Mouse (Mus musculus) retina, embryonic 14.5 days (tissue): ENCODE results near the gene Cdh22.
A peak's percentile ranks its signal among the peaks of the same experiment; 100 is the strongest.

ENCODE experiments used
- DNase-seq: peaks from one replicate; pipeline ENCODE4 v3.0.0-alpha.2; 2015; ENCODE audit warnings: low spot score

Cdh22 gene

DNA sequence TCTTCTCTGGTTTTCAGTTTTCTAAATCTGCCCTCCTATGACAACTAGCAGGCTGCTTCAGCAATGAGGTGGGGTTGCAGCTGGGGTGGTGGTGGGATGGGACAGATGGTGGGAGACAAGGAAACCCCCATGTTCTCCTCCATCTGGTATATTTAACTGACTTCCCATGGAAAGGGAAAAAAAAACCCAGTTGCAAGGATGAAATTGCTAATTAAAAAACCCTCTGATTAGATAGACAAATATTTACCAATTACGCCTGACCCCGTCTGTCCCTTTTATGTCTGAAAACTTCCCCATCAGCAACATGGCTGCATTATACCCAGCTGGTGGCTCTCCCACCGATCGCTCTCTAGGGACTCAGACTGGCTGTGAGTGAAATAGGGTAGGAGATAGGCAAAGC is 148.0 kb downstream of the Cdh22 start:
- DNase-seq, result no peak

DNA sequence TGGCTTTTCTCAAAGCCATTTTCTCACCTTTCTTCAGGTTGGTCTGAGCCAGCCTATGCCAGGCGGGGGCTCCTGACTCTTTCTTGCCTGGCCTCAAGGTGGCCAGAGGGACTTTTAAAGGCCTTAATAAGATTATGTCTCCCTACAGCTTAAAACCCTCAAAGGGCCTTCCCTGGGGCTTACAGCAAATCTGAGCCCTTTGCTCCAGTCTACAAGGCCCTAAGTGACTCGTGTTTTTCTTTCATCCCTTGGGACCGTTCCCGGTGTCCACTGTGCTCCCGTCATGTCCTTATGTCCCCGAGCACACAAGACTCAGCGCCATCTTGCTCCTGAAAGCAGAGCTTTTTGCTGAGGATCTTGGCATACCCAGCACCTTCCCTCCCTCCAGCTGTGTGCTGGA is 153.4 kb downstream of the Cdh22 start:
- no peak for DNase-seq

DNA sequence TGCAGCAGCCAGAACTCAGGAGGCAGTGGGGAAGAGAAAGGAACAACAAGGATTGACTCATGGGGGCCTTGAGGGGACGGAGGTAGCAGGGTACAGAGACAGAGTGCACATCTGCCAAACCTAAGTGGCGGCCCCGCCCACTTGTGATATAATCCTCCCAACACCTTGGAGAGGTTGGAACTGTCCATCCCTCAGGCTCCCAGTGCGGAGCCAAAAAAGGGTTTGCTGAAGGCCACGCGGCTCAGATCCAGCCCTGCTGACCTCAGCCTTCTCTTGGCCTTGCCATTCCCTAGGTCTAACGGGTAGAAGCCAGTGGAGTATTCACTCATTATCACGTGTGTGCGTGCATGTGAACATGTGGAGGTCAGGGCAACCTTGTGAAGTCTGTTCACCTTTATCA is 154.0 kb downstream of the Cdh22 start:
- no peak for DNase-seq

DNA sequence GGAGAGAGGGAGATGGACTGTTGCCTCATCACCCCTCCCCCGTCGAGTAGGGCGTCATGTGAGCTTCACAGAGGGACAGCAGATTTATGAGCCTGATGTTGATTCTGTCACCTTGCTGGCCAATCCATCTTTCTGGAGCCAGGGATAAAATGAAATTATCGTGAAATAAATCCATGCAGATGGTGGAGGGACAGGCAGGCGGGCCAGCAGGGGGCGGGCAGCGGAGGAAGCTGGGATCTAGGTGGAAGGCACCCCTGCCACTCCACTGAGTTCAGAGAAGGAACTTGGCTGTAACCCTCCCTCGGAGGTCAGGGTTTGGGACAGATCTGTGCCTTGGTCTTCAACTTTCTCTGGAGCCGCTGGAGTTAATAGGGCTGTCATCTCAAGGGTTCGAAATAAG is 156.0 kb downstream of the Cdh22 start:
- DNase-seq, result peak; percentile 68

DNA sequence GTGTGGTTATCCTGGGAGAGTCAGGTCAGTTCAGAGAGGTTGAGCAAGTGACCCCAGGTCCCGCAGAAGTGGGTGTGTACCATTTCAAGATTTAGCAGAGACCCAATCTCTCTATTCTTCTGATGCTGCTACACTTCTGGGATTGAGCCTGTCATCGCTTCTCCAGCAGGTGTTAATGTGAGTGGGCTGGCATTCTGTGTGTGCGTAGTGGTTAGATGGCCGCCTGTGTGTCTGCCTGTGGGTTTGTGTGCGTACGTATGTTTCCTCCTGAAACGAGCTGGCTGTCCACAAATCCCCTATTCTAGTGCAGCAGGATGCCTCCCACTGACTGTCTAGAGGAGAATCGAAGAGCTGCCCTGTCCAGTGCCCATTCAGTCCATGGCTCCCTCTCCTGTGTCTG is 156.6 kb downstream of the Cdh22 start:
- DNase-seq, result no peak

DNA sequence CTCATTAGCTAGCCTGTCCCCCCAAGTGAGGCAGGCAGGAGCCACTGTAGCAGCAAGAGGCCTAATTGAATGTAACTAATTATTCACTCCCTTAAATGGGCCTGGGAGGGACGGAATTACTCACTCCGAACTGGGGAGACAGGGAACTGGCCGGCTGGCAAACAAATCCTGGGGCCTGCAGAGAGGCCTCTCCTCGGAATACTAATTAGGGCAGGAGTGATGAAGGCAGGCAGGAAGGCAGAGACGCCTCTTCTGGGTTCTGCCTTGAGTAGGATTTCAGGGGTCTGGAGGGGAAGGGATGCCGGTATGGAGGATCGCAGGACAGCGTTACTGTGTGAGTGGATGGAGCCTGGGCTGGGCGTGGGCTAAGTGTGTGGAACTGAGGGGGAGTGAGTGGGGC is 157.6 kb downstream of the Cdh22 start:
- DNase-seq, result peak; percentile 62

DNA sequence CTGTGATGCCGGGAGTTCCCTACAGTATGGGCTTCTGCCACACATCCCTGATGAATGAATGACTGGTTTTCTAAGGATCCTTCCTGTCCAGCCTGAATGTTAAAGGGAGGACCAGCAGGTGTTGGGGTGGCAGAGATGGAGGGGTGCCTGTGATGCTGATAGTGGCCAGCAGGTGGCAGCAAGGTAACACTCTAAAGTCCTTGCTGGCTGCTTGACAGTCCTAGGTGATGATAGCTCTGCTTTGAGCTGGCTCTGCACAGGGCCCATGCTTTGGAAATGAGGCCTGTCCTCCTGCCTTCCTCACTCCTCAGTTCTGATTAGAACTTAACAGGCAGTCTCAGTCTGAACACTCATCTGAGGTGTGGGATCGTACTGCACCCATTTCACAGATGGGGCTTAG is 159.7 kb downstream of the Cdh22 start:
- DNase-seq, result peak; percentile 96

DNA sequence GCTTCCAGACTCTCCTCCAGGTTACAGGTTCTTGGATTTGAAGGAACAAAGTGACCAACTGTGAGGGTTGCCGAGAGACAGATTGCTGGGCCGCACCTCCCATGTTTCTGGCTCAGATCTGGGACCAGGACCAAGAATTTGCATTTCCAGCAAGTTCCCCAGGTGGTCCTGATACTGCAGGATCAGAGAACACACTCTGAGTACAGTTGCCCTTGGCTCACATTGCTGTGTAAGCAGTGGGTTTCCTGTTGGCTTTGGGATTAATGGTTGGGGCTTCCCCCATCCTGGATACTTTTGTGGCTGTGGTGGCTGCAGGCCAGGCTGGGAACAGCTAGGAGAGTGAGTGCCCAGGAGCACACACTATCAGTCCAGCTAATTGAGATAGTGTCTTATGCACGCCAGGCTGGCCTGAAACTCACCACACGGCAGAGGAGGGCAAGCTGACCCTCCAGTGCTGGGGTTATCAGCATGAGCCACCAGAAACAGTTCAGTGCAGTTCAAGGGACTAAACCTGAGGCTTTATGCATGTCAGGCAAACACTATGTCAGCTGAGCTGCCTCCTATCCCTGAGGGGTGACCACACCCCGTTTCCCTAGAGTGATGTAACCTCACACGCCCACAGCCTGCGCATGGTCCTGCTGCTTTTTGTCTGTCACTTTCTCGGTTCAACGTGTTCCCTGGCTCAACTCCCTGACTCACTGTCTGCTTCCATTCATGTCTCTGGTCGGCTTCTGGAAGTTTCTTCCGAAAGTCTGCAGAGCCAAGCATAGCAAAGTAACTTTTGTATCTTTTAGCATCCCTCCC is 160.4 kb downstream of the Cdh22 start:
- no peak for DNase-seq

DNA sequence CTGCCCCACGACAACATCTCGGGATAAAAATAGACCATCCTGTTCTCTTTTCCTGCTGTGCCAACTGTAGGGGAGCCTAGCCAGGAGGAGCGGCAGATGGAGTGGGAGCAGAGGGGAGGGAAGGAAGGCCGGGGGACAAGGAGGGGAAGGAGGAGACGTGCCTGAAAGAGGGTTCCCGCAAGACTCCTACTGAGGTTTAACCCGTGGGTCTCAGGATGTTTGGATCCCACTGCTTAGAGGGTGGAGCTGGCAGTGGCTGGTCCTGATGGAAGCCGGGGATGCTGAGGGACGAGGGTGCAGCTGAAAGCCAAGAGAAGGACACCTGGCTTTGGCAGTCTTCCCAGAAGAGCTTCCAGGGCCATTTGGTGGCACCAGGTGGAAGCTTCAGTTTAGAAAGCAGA is 161.3 kb downstream of the Cdh22 start:
- DNase-seq, result no peak

DNA sequence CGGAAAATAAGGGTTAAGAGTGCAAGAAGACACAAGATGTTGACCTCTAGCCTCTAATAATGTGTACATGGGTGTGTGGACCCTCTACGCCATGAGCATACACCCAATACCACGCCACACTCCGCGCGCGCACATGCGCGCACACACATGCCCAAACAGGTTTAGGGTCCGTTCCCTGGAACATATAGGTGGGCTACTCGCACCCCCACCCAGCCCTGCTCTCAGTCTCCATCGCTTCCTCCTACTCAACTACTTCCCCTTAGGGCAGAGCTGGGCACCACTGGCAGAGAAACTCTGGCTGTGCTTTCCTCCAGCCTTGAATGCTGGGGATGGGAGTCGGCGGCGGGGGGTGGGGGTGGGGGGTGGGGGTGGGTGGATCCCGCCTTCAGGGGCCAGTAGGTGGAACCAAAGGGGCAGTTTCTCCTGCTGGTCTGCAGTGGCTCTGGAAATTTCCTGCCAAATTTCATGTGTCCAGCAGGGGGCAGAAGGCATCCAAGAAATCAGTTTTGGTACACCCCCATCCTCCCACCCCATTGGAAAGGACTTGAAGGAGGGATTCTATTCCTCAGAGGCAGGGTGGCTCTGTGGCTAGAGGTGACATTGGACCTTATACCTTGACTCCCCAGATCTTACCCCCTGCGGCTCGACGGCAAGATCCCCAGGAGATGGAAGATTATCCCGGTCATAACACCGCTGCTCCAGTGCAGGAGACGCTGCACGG is 164.4 kb downstream of the Cdh22 start:
- peak; percentile 91 for DNase-seq

DNA sequence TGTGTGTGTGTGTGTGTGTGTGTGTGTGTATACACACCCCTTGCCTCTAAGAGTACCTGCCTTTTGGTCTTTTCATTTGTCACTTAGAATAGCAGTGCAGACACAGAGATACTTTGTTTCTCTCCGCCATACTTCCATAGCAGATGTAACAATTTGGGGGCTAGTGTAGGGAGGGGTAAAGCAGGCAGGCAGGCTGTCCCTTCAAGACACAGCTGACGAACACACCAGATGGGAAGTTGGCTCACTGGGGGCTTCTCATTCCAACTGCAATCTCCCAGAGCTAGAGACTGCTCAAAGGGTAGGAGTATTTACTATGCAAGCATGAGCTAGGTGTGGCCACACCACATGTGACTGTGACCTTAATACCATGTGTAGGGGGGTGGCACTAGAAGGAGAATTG is 165.8 kb downstream of the Cdh22 start:
- no peak for DNase-seq

DNA sequence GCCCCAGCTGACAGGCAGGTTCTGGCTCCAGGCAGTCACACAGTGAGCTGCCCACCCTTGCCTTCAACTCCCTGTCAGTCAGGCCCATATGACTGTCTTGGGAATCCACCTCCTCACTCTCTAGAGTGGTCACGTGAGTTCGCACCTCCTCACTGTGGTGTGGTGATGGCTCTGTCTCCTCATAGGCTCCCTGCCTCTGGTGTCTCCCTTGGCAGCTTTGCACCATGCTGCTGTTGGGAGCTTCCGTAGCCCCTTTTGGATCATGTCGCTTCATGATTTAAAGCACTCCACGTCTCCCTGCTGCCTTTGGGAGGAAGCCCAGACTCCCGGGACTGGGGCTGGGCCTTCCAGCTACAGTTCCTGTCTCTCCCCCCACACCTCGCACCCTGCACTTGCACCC is 170.2 kb downstream of the Cdh22 start:
- no peak for DNase-seq

DNA sequence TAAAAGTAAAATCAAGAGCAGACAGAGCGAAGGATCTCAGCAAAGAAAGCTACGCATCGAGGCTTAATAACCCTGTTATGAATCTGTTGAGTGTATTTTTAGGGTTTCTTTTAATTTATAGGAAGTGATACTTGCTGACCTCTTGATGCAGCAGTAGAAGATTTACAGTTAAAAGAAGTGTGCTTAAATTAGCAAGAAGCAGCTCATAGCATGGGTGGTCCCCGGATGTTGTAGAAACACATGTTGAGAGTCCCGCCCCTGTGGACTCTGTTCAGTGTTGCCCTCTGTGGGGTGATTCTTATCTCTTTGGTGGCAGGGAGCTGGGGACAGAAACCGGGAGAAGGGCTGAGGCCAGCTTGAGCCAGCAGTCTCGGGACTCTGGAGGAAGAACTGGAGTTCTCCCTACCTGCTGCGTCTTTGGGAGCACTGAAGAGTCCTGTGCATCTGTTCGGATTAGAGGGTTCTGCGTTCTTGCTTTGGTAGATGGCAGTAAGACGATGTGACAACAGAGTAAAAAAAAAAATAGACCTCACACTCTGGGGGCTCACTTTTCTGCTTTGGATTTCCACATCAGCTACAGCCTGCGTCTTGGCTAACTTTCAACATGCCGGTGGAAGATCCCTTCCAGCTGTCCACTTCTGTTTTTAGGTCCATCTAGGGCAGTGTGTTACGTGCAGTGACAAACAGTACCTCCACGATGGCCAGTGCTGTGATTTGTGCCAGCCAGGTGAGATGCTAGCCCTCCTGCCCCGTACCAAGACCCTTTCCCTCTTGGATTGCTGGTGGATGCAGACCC is 172.8 kb downstream of the Cdh22 start:
- DNase-seq, result no peak
